Mouse (Mus musculus): ENCODE results near the gene Nfatc3.

DNA sequence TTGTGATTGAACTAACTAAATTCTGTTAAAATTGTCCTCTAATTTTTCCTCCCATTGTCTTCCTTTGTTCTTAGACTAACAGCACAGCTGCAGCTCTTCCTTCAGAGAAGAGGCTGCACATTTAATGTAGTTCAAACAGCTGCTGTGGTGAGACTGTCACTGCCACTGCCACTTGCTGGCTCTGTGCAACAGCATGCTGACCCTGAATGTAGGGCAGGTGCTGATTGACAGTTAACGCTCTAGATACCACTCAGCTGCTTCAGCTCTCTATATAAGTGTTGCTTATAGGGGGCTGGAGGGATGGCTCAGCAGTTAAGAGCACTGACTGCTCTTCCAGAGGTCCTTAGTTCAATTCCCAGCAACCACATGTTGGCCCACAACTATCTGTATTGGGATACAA, 53.9 kb downstream of the Nfatc3 start:
- TF ChIP-seq POLR2A (IDR thresholded peaks at IDR 0.05; ENCODE audit: borderline replicate concordance, low read depth, low read length) (no peak), CTCF (IDR thresholded peaks at IDR 0.05; ENCODE audit: low read depth, low read length) (no peak)

Data from bone marrow macrophage, adult 2 months (primary cell).